Mouse (Mus musculus): ENCODE results near the gene Zbtb41.

- TF ChIP-seq CTCF (conservative IDR thresholded peaks at IDR 0.05; ENCODE audit: insufficient read depth, insufficient read length, low read depth, low read length) (no peak), POLR2A (IDR thresholded peaks at IDR 0.05; ENCODE audit: low read depth, low read length) (no peak)
Observed at GRCm38 (mm10) chr1:139460807-139461206, 38.7 kb downstream of the Zbtb41 start.

Measured in kidney, adult 2 months (tissue).